Mouse (Mus musculus) megakaryocyte, embryonic 14.5 days (primary cell): ENCODE results near the gene Actl7a.

Experiments used
- FLI1 ChIP-seq: IDR thresholded peaks from 2 replicates; pipeline ENCODE4 v1.6.1; 2012; ENCODE audit warnings: low read length, inconsistent platforms, mixed read lengths
- GATA1 ChIP-seq: IDR thresholded peaks from 3 replicates; pipeline ENCODE4 v1.6.1; 2012; ENCODE audit warnings: mixed read lengths, low read length, inconsistent platforms, borderline replicate concordance

DNA sequence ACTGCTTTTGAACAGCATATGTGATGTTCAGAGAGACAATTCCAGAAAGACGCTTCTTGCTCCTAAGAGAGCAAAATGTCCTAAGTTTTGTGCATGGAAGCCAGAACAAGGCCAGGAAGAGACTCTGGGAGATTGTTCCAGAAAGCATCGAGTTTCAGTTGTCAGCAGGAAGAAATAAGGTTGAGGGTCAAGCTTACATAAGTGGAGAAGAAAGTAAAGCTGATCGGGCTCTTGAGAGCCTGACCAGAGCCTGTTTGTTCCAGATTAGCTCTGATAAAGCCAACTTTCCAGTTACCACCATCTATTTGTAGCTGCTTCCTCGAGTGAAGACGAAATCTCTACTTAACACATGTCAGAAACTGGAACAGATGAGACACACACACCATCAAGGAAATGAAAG is 44.5 kb upstream of the Actl7a start:
- TF ChIP-seq GATA1, result no peak
- no peak for TF ChIP-seq FLI1
